Mouse (Mus musculus): ENCODE results near the gene Bcar3.

- no peak for TF ChIP-seq POLR2A (IDR thresholded peaks at IDR 0.05; ENCODE audit: control insufficient read depth, extremely low read depth, insufficient read depth, low read length, poor library complexity)
- TF ChIP-seq CTCF (IDR thresholded peaks at IDR 0.05; ENCODE audit: borderline replicate concordance, control insufficient read depth, extremely low read depth, insufficient read depth, low read length, poor library complexity), result no peak
Measured at GRCm38 (mm10) chr3:122273407-122274240, 20.3 kb upstream of the Bcar3 start.
